Mouse (Mus musculus): ENCODE measurements around the gene Nt5c1b. TPM values are rescaled to one million over a fixed set of nuclear protein-coding genes. Genes with fewer than 3 reads are reported as not detected.

The Nt5c1b gene
- total RNA-seq, 1 experiment from 2014 or later, result not detected

Other genes with a start within 250 kb of the Nt5c1b start
- gene Rdh14, start 20.8 kb downstream of the Nt5c1b start, total RNA-seq (2017), result 14.1 and 16.8 TPM in 2 replicates

Data from neutrophil, adult 5-6 weeks (primary cell).